Mouse (Mus musculus) spleen, postnatal 14 days (tissue): ENCODE results near the gene Gm20517.

Experiments
- DNase-seq, 2 experiments: peaks; one replicate each; pipeline ENCODE4 v3.0.0; 2021 to 2022; ENCODE audit warnings: low spot score in 2 of 2

Gm20517 gene

DNA sequence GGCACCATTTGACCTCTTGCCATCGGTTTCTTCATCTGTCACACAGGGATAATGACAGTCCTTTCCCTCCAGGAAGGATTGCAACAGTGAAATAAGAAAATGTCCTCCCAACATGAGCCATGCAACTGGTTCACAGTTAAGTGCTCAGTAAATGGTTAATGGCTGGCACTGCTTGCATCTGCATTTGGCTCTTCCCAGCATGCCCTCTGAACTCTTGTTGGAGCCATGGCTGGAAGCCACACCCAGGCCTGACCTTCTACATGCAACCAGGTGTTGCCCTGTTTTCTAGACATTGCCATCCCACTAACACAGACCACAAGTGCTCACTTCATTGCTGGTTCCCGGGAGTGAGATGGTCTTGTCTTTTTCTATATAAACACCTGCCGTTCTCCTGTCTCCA lies 96.6 kb downstream of the Gm20517 start:
- DNase-seq: no peak

DNA sequence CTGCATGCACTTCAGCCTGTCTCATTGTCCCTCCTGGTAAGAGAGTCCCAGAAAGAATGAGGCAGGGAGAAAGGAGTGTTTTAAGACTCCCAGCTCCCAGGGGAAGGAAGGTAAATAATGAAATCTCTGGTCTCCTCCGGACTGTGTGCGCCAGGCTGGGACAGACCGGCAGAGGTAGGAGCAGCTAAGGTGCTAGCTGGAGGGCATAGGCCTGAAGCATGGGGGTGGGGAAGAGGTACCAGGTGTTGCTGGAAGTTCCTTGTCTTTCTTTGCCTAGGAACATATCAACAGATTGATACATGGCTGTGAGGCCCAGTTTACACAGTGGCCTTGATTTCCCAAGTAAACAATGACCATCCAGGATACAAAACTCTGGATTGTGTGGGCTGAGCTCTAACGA lies 97.6 kb downstream of the Gm20517 start:
- no peak for DNase-seq

DNA sequence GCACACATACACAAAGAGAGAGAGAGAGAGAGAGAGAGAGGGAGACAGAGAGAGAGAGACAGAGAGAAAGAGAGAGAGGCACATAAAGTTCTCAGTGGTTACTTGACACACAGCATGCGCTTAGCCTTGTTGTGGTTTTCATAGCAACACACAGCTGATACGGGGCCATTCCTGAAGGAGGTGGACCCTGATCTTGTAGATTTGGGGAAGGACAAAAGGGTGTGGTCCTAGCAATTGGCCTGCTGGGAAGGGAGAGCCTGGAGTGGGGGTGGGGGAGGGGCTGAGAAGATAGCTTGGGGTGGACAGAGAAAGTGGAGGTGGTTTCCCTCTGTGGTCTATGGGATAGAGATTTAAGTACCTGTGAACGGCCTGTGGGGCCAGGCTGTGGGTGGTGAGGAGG lies 98.6 kb downstream of the Gm20517 start:
- DNase-seq: no peak

DNA sequence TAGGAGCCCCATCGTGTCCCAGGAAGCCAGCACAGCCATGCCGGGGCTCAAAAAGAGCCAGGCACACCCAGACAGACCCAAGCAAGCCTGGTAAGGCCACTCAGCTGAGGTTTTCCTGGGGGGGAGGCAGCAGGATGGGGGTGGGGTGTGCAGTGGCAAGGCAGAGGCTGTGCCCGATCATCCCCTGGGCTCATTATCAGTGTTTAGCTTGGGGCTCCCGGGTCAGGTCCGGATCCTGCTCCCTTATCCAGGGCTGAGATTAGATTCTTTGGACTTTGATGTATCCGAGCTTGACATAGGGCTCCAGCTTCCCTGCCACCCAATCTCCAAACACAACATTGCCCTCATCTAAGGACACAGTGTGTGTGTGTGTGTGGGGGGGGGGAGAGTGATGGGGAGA lies 100.5 kb downstream of the Gm20517 start:
- no peak for DNase-seq

DNA sequence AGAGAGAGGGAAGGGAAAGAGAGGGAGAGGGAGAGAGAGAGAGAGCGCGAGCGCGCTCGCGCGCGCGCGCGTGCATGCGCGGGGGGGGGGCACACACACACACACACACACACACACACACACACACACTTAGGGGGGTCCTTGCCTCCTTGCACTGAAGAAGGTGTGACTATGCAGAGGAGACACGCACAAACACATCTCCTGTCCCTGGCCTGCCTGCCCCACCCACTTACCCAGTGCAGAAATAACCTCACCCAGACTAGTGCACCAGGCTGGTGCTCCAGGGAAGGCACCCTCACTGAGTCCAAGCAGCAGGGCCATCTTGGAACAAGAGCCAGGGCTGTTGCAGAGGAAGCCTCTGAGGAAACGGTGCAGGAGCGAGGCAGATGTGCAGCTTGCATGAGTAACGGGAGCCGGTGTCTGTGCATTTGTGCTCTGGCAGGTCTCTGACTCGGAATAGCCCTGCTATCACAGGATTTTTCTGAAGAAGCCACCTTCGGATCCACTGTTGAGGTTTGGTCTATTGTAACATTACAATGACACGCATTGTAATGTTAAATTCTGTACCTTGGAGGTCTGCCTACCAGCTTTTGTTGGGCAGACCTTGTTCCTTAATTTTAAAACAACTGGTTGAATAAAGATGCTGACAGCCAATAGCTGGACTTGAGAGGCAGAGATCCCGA lies 101.6 kb downstream of the Gm20517 start:
- no peak for DNase-seq

DNA sequence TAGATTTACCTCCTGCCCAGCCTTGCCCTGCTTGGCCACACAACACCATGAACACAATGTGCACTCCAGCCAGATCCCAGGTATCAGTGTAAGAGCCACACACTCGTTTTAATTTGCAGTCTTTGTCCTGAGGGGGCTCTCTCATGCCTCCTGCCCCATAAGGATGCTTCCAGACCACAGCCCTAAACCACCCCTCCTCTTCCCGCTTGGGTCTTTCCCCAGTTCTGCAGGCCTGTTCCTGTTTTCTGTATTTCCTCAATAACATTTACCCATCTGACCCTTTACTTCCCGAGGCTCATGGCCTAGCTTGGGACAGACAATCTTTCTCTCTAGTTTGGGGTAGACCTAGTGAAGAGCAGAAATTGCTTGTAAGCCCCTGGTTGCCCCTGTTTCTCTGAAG lies 103.6 kb downstream of the Gm20517 start:
- no peak for DNase-seq

DNA sequence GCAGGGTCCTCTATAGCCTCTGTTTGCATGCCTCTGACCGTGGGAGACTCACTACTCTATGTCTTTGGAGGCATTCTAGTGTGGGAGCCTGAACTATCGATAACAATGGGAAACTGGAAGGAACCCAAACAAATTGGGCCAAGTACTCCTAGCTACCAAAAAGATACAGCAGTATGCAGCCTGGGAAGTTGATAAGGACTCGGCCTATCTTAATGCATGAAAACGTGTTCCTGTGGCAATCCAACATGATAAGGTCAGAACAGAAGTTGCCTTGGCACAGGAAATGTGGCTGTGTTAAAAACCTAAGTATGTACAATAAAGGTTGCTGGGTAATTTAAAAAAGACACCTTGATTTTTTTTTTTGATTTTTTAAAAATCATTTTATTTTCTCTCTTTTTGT lies 109.8 kb downstream of the Gm20517 start:
- no peak for DNase-seq

DNA sequence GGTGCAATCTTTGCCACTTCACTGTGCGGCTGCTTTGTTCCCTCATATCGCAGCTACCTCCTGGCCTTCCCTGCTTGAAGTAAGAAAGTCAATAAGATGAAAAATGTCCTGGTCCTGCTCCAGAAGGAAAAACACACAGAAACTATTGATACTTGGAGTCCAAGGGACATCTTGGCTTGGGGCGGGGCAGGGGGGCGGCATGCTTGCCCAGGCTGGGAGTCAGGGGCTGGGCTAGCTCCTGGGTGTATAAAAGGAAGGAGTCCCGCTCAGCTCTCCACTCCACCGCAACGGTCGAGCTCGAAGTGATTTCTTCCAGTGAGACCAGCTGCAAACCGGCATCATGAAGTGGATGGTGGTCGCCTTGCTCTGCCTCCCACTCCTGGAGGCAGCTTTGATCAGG lies 115.2 kb downstream of the Gm20517 start, which contains the start of gene Pgc:
Gene Pgc (plus strand): TSS at position 277 of the 400 bp plus-strand sequence.
- no peak for DNase-seq

DNA sequence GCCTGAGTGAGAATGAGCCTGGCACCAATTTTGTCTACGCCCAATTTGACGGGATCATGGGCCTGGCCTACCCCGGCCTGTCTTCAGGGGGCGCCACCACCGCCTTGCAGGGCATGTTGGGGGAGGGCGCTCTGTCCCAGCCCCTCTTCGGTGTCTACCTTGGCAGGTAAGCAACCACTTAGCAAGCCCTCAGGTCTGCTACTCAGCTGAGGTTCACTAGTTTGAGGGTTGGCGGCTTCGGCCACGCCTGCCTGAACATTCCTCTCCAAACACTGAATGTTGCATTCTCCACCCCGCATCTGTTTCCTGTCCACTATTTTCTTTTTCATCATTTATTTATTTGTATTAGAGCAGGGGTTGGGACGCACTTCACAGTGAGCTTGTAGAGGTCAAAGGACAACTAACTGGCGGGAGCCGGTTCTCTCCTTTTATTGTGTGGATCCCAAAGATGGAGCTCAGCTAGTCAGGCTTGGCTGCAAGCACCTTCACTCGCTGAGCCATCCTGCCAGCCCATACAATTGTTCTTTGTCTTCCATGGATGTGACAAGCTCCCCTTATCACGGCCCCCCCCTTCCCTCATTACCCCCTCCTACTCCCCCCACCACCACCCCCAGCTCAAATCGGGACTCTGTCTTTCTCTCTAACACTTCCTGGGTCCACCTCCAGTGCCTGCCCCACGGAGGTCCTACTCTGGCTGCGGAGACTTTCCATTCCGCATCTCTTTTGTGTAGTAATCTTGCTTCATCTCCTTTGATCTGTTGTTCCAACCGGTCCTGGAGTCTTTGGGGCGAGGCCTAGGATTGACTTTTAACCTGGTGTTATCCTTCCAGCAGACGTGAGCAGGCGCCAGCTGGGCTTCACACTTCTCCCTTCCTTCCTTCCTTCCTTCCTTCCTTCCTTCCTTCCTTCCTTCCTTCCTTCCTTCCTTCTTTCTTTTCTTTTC lies 119.5 kb downstream of the Gm20517 start:
- DNase-seq: no peak
